Mouse (Mus musculus): ENCODE data around the gene Zfp449. TPM values are rescaled to one million over a fixed set of nuclear protein-coding genes. Genes with fewer than 3 reads are reported as not detected.

The Zfp449 gene
- 0.09 TPM in 1 of 2 replicates, not detected in the other for polyA plus RNA-seq (2012; ENCODE audit: low replicate concordance)

GRCm38 (mm10) chrX:56346176-56346931 is at the start of gene Zfp449:
TSS of gene Zfp449 (plus strand) at chrX:56346400.

GRCm38 (mm10) chrX:56374431-56375128 is 28.4 kb downstream of the Zfp449 start, which contains the start of gene Smim10l2a:
TSS of gene Smim10l2a (plus strand) at chrX:56374586.

Other genes starting within 250 kb of the Zfp449 start
- 0.11 TPM in 1 of 2 replicates, not detected in the other for gene 3830403N18Rik, start 209.8 kb upstream of the Zfp449 start, polyA plus RNA-seq (2012; ENCODE audit: low replicate concordance)
- not detected in 2 replicates for gene Gm773, start 133.5 kb upstream of the Zfp449 start, polyA plus RNA-seq (2012; ENCODE audit: low replicate concordance)
- 0.35 and 0.81 TPM in 2 replicates for gene Smim10l2a, start 28.2 kb downstream of the Zfp449 start, polyA plus RNA-seq (2012; ENCODE audit: low replicate concordance)
- not detected in 2 replicates for gene Gm2174, start 101.6 kb downstream of the Zfp449 start, polyA plus RNA-seq (2012; ENCODE audit: low replicate concordance)
- gene Ints6l, start 108.5 kb downstream of the Zfp449 start, polyA plus RNA-seq (2012; ENCODE audit: low replicate concordance) = 3.6 and 4.4 TPM in 2 replicates
- gene Gm10477, start 178.3 kb downstream of the Zfp449 start, polyA plus RNA-seq (2012; ENCODE audit: low replicate concordance) = not detected in 2 replicates
- gene Gm648, start 203.2 kb downstream of the Zfp449 start, polyA plus RNA-seq (2012; ENCODE audit: low replicate concordance) = not detected in 2 replicates